Mouse (Mus musculus): ENCODE results near the gene Tfdp1. TPM values are rescaled to one million over a fixed set of nuclear protein-coding genes. Genes with fewer than 3 reads are reported as not detected.

The Tfdp1 gene
- polyA plus RNA-seq, 1 experiment from 2014 or later: 81.5 TPM

- Histone ChIP-seq H3K4me2 (no peak overlapping the region), H3K4me3 (no peak overlapping the region), H3K4me1 (peaks cover 3% of the 10 kb centered on the region; the same call in 1 of the 2 replicates), H3K27ac (replicated peaks) (no peak overlapping the region), H3K27me3 (replicated peaks) (0 out of 2 replicates have a peak, but pooled peaks cover 7% of the 10 kb centered on the region), H3K36me3 (no peaks in the 10 kb centered on the region), H3K9me3 (no peaks in the 10 kb centered on the region), H3K9ac (no peak overlapping the region)
- 56% methylated on average over 6 of the region's 6 CpGs for WGBS
- ATAC-seq (ENCODE audit: extremely low read depth, insufficient number of reproducible peaks, low FRiP score, low TSS enrichment): no peak
Measured at GRCm38 (mm10) chr8:13427351-13427750, 88.8 kb downstream of the Tfdp1 start.

Other genes with a start within 250 kb of the Tfdp1 start
- 24.2 and 25.7 TPM in 2 replicates for gene Pcid2, start 233.3 kb upstream of the Tfdp1 start, polyA plus RNA-seq (2015; fragmentation: Nextera tagmentation; extraction: Ambion mirVana)
- 99.5 and 102 TPM in 2 replicates for gene Cul4a, start 233.1 kb upstream of the Tfdp1 start, polyA plus RNA-seq (2015; fragmentation: Nextera tagmentation; extraction: Ambion mirVana)
- gene Lamp1, start 179.6 kb upstream of the Tfdp1 start, polyA plus RNA-seq (2015; fragmentation: Nextera tagmentation; extraction: Ambion mirVana): 305 and 332 TPM in 2 replicates
- gene Grtp1, start 138.1 kb upstream of the Tfdp1 start, polyA plus RNA-seq (2015; fragmentation: Nextera tagmentation; extraction: Ambion mirVana): 17.1 and 19.9 TPM in 2 replicates
- gene Adprhl1, start 84.6 kb upstream of the Tfdp1 start, polyA plus RNA-seq (2015; fragmentation: Nextera tagmentation; extraction: Ambion mirVana): 170 and 207 TPM in 2 replicates
- gene Dcun1d2, start 50.6 kb upstream of the Tfdp1 start, polyA plus RNA-seq (2015; fragmentation: Nextera tagmentation; extraction: Ambion mirVana): 24.6 and 26.7 TPM in 2 replicates
- 32.2 and 36.0 TPM in 2 replicates for gene Tmco3, start 50.6 kb upstream of the Tfdp1 start, polyA plus RNA-seq (2015; fragmentation: Nextera tagmentation; extraction: Ambion mirVana)
- 0.13 TPM in 1 of 2 replicates, not detected in the other for gene Atp4b, start 58.1 kb downstream of the Tfdp1 start, polyA plus RNA-seq (2015; fragmentation: Nextera tagmentation; extraction: Ambion mirVana)
- gene Grk1, start 66.3 kb downstream of the Tfdp1 start, polyA plus RNA-seq (2015; fragmentation: Nextera tagmentation; extraction: Ambion mirVana): not detected in 2 replicates
- 0.62 and 0.71 TPM in 2 replicates for gene Tmem255b, start 96.4 kb downstream of the Tfdp1 start, polyA plus RNA-seq (2015; fragmentation: Nextera tagmentation; extraction: Ambion mirVana)
- 101 and 110 TPM in 2 replicates for gene Gas6, start 155.7 kb downstream of the Tfdp1 start, polyA plus RNA-seq (2015; fragmentation: Nextera tagmentation; extraction: Ambion mirVana)
- not detected in 2 replicates for gene 1700029H14Rik, start 223.7 kb downstream of the Tfdp1 start, polyA plus RNA-seq (2015; fragmentation: Nextera tagmentation; extraction: Ambion mirVana)